Mouse (Mus musculus) layer of hippocampus, postnatal 10 days (tissue): ENCODE measurements around the gene Trim45. TPM values are rescaled to one million over a fixed set of nuclear protein-coding genes. Genes with fewer than 3 reads are reported as not detected.

Experiments
- DNase-seq, 2 experiments: peaks; one replicate each; pipeline ENCODE4 v3.0.0; 2021; ENCODE audit warnings: low spot score in 2 of 2
- total RNA-seq, 2 experiments: library from RNA; stranded (reverse); gene quantifications; 2 replicates each; pipeline ENCODE4 v1.2.3; 2021

Trim45 gene
- total RNA-seq, 2 experiments from 2014 or later: 9.9 to 10.6 TPM

DNA sequence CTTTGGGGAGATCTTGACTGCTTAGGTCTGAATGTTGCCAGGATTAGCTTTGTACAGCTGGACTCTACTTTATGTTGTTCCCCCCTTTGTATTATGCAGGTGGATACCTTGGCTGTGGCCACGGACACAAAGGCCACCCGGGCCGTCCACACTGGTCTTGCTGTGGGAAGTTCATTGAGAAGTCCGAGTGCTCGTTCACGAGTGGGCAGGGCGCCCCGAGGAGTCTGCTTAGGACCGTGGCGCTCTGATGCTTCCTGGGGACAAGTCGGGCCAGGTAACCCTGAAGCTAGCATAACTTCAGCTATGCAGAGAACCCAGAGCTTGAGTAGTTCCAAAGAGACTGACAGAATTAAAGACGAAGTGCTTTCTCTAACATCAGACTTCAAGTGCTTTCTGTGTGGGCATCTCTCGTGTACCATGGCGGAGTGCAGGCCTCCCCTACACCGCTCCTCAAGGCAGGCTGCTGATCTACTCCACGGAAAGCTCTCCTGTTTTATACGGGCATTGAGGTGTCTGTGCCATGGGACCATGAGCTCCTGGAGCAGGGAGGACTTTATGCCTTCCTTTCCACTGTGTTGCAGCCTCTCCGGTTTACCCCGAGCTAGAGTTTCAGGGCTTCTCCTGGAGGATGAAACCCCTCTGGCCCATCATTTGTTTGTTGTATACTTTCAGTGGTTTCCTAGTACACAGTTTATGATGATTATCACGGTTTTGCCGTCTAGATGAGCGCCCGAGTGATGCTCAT lies 9.5 kb downstream of the Trim45 start:
- no peak for DNase-seq

DNA sequence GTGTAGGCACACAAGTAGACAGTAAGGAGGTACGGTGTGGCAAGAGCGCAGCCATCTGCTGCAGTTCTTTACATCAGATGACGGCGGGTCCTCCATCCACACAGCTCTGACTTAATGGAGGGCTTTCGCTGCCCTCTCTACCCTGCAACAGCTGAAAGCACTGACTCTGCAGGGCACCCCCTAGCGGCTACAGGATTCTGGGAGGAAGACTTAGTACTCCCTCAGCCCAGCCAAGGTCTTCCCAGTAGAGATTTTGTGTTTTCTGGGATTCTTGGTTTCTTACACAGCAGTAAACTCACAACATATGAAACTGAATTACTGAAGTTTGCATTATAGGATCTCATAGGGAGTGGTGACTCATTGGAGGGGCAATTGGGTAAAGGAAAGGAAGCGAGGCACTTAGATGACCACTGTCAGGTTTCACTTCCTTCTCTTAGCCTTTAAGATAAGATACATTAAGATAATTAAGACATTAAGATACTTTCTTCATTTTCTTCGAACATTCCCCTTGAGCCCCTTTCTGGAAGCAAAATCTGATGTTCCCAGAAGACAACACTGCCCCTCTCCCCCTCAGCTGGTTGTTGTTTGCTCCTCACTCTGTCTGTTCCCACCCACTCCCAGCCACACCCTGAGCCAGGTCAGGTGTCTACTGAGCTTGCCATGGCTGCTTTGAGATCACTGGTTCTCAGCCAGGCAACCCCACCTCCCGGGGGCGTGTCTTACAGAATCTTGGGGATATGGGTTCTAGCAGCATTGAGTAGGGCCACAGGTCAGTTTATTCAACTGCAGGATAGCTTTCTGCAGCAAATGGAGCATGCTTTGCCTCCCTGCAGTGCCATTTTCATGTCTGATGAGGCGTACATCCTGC lies 10.3 kb downstream of the Trim45 start:
- DNase-seq: no peak

DNA sequence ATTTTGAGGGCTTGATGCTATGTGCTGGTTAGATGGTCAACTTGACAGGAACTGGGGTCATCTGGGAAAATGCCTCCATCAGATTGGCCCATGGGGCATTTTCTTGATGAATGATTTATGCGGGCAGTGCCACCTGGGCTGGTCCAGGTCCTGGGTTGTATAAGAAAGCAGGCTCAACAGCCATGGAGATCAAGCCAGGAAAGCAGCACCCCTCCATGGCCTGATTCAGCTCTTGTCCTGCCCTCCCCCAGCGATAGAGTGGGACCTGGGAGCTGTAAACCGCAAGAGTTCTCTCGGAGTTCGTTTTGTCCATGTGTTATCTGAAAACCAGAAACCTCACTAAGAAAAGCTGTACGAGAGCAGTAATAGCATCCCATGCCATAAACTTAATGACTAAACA lies 13.5 kb downstream of the Trim45 start:
- DNase-seq: no peak

DNA sequence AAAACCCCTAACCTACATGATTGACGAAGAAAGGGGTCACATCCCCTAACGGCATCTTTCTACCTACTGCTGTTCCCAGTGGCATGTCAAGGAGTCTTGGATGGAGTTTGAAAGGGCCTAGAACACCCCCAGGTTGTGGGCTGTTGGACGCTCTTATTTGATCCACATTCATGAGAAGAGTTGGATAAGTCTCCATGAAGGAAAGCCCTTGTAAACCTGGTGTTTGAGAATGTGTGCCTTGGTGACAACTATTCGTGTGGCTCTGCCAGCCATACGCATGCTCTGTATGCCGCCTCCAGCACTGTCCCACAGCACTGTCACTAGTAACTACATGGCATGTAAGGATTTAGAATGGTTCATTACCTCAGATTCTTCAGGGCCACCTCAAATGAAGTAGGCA lies 14.2 kb downstream of the Trim45 start:
- DNase-seq: no peak

DNA sequence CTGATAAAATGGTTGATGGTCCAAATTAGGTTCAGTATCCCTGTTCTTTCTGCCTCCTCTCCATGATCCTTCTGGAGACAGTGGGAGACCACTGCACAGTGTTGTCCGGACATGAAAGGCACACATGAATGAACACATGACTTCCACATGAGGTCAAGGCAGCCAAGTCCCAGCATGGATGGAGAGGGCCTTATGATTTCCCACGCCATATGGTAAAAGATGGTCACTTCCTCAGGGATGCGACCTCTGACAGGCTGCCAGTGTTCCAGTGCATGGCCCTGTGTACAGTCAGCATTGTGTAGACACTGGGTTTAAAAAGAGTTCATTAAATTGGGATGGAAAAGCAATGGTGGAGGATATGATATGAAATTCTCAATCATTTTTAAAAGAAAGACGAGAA lies 16.2 kb downstream of the Trim45 start:
- no peak for DNase-seq

DNA sequence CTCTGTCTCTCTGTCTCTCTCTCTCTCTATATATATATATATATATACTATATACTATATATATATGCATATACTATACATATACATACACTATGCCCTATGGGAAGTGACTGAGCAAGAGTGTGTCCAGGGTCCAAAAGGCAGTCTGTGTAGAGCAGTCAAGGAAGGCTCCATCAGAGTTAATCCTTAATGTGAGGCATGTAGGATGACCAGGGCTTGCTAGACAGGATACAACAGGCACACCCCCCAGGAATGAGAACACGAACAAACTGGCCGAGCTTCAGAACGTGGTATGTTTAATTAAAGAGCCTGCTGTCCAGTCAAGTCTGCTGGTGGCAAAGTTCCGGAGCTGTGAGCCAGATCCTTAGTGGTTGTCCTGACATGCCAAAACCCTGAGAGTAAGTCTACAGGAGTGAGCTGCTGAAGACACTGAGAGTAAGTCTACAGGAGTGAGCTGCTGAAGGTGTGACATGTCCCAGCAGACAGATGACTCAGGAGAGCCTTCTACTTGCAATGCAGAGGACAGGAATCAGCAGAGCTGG lies 18.6 kb downstream of the Trim45 start:
- no peak for DNase-seq

DNA sequence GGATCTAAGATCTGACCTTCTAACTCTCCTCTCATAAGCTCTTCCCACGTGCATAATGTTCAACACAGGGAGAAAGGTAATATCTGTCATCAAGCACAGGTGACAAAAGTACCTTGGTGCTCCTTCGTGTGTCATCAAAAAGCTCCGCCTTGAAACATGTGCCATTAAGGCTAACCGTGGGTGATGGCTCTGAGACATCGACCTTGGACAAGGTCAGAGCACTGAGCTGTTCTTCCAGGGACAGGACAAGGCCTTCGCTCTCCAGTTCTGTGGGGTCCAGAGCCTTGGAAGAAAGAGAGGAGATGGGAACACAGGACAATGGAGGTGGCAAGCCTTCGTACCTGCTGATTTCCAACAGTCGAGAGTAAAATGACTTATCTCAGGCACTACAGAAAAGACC lies 25.3 kb downstream of the Trim45 start:
- DNase-seq: no peak

DNA sequence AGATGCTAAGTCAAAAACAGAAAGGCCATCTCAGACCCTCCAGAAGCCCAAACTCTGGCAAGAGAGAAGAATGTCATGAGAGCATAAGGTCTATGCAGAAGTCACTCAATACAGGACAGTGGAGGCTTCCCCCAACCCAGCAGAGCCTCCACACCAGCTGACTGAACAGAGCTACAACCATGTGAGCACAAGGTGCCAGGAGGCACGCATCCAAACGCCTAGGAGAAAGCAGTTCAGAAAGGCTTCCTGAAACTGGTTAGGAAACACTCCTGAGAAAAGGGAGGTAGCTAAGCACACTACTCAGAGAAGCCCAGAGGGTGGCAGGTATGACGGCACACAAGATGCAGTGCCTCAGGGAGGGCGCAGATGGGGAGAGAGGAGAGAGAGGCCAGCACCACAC lies 29.5 kb downstream of the Trim45 start:
- DNase-seq: peak; percentile 10 to 33

DNA sequence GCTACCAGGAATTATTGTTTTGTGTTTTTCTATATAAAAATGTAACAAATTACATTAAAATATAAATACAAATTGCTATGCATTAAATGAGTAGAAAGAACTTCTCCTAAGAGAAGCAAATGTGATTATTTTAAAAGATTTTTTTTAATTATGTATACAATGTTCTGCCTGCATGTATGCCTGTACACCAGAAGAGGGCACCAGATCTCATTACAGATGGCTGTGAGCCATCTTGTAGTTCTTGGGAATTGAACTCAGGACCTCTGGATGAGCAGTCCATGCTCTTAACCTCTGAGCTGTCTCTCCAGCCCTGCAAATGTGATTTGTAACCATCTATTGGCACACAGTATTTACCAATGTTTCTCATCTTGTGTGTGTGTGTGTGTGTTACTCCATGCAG lies 32.6 kb downstream of the Trim45 start:
- DNase-seq: no peak

DNA sequence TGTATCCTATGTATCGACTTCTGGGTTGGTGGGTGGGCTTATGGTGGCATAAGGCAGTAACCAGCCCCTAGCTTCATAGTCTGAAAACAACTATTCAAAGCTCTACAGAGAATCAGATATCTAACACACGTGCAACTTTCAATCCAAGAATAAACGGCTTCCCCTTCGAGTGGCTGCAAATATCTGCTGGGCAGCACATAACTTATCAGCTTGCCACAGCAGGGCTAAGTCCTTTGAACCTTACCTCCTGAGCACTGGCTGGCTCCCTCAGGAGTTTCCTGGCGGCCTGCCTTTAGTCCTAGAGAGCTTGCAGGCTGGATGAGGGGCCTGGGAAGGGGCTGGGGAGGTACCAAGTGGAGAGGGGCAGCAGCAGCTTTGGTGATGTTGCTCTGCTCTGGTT lies 39.0 kb downstream of the Trim45 start:
- no peak for DNase-seq

DNA sequence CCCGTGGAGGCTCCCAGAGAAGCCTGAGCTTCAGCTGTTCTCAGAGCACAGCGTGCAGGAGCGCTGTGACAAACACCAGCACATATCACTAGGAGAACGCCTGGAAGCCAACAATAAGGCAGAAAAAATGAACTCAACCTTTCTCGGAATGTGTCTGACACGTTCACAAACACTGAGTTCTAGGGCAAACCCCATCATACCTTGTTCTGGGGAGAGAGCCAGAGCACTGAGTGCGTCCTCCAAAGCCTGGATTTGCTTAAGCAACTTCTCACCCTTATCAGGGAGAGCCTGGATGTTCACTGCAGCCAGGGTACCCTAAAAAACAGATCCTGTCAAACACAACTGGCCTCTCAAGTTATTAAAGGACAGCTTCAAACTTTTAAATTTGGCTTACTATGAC lies 39.5 kb downstream of the Trim45 start:
- DNase-seq: no peak

DNA sequence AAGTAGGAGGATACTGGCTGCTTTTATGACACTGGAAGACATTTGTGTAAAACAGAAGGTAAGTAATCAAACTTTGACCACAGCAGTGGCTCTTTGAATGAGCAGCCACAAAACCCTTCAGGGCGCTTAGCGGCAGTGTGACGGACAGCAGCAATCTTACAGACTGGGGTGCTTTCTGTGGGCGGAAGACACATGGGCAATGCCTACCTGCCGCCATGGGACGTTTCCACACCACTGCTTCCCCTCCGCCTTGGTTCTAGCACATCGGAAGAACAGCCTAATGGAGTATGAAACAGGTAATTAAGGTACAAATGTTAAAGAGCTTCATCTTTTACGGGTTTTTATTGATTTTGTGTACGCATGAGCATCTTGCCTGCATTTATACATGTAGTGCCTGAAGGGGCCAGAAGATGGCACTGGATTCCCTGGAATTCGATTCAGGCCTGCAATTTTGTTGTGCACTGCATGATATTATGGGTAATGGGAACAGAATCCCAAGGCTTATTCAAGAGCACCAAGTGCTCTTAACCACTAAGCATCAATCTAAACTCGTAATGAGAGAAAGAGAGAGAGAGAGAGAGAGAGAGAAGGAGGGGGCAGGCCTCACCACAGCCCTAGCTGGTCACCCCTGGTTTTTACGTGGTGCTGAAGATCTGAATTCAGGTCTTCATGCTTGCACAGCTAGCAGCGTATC lies 42.0 kb downstream of the Trim45 start:
- DNase-seq: peak; percentile 65 to 80

DNA sequence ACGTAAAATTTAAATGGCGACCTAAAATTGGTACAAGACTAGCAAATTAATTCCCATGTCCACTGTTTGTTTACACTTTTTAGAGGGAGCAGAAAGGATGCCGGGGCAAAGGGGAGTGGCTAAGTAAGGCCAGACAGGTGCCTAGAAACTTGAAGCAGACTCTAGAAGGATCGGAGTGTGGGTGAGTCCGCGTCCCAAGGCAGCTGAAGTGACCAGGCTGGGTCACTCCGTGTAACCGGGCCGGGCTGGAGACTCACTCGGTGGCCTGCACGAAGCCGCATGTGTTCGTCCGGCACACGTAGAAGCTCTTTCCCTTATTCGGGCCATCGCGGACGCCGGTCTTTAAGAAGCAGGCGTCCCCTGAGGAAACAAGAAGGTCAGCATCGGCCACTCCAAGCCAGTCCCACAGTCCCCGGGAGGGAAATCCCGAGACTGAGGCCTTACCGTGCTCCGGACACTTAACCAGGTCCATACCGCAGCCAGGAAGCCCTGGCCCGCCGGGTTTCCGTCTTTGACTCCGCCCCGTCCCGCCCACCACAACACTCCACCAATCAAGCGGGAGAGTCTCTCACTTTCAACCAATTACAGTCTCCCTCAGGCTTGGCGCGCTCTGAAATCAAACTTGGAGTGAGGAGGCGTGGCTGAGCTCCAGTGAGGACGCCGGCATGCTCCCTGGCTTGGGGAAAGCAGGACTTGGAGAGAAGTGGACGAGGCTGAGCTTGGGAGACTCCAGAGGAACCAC lies 47.3 kb downstream of the Trim45 start, which contains the start of gene Ttf2:
Ttf2 (minus strand) TSS at position 488 of the 742 bp plus-strand sequence.
- peak; percentile 91 to 93 for DNase-seq

DNA sequence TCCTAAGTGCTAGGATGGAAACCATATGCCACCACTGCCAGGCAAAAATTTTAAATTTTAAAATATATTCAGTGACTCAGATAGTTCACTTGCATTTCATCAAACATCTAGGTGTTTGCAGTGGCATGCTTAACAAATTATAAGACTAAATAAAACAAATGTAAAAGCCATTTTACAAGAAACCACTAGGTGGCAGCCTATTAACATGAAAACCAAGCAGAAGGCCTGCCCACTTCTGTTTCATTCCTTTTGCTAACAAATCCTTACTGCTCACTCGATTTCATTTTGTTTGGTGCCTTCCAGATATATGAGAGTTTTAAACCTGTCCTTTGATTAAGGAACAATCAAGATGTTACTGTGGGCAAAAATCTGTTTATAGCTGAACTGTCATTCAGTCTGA lies 51.9 kb downstream of the Trim45 start:
- DNase-seq: no peak

DNA sequence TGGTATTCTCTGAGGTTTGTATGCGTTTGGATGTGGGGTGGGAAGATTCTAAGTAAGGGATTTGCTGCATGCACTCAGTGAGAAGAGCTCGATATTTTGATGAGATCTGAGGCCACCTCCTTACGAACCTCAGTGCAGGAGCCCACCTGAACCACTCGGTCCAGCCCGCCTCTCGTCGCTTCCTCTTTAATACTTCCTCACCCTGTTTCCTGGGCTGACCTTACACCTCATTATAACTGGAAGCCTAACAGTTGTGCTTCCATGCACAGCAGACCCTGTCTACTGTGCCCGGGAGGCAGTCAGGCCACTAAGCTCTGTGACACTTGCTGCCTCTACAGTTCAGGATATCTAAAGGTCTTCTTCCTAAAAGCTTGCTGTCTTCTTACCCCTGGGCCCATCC lies 57.3 kb downstream of the Trim45 start:
- DNase-seq: no peak

Other genes starting within 250 kb of the Trim45 start
- 100 to 1,000 TPM; 113 to 146 TPM for gene Man1a2, start 236.7 kb upstream of the Trim45 start, total RNA-seq
- not detected for gene Vtcn1, start 96.7 kb upstream of the Trim45 start, total RNA-seq
- gene Ttf2, start 47.5 kb downstream of the Trim45 start, total RNA-seq: 1 to 10 TPM; 2.6 to 3.0 TPM
- gene Cd101, start 107.4 kb downstream of the Trim45 start, total RNA-seq: under 1 TPM; 0.27 to 0.42 TPM
- 10 to 100 TPM; 30.4 to 30.8 TPM for gene Ptgfrn, start 188.1 kb downstream of the Trim45 start, total RNA-seq